Mouse (Mus musculus) MEL (cell line): Measurements from ENCODE around the gene Ssc5d. TPM values are rescaled to one million over a fixed set of nuclear protein-coding genes. Genes with fewer than 3 reads are reported as not detected.

ENCODE experiments used
- DNase-seq: peaks from one replicate; pipeline ENCODE4 v3.0.0; 2011; ENCODE audit warnings: low read depth, low spot score
- H3K27ac ChIP-seq: 2 replicates; pipeline ENCODE4 v1.5.1; 2012; ENCODE audit warnings: low read depth, mild to moderate bottlenecking, control low read depth, low read length, moderate library complexity; ENCODE audit not compliant: control insufficient read depth
- H3K27me3 ChIP-seq, 2 experiments: fragments of 150-350 bp in 1 of 2; sonication (generic) in 1 of 2; 2 replicates each; pipeline ENCODE4 v1.6.1; 2012; ENCODE audit warnings: low read length in 2 of 2, mild to moderate bottlenecking in 2 of 2, improper control_type of control experiment in 1 of 2, moderate library complexity in 1 of 2; ENCODE audit not compliant: insufficient read depth in 2 of 2, control insufficient read depth in 1 of 2
- H3K36me3 ChIP-seq, 2 experiments: 2 replicates each; pipeline ENCODE4 v1.6.1; 2012 to 2014; ENCODE audit warnings: low read length in 2 of 2, improper control_type of control experiment in 1 of 2, inconsistent platforms in 1 of 2, mild to moderate bottlenecking in 1 of 2; ENCODE audit not compliant: insufficient read depth in 2 of 2, control insufficient read depth in 1 of 2
- H3K4me1 ChIP-seq, 2 experiments: fragments of 150-350 bp in 1 of 2; sonication (generic) in 1 of 2; 2 replicates each; pipeline ENCODE4 v1.6.1; 2012; ENCODE audit warnings: low read length in 2 of 2, improper control_type of control experiment in 1 of 2, mild to moderate bottlenecking in 1 of 2; ENCODE audit not compliant: insufficient read depth in 2 of 2, control insufficient read depth in 1 of 2
- H3K4me3 ChIP-seq, 2 experiments: fragments of 150-350 bp in 1 of 2; sonication (generic) in 1 of 2; 2 replicates each; pipeline ENCODE4 v1.5.1; 2012; ENCODE audit warnings: low read depth in 2 of 2, low read length in 2 of 2, mild to moderate bottlenecking in 2 of 2, moderate library complexity in 2 of 2, control low read depth in 1 of 2, improper control_type of control experiment in 1 of 2; ENCODE audit not compliant: control insufficient read depth in 1 of 2, insufficient read depth in 1 of 2
- H3K79me2 ChIP-seq: 2 replicates; pipeline ENCODE4 v1.6.1; 2012; ENCODE audit warnings: mild to moderate bottlenecking, low read length, moderate library complexity; ENCODE audit not compliant: control insufficient read depth, poor library complexity, insufficient read depth
- H3K9ac ChIP-seq: 2 replicates; pipeline ENCODE4 v1.6.1; 2012; ENCODE audit warnings: low read depth, mild to moderate bottlenecking, control low read depth, low read length, moderate library complexity; ENCODE audit not compliant: control insufficient read depth, poor library complexity, severe bottlenecking
- H3K9me3 ChIP-seq: fragments of 150-350 bp; sonication (generic); replicated peaks from 2 replicates; pipeline ENCODE4 v1.6.1; 2012; ENCODE audit warnings: mild to moderate bottlenecking, low read length, improper control_type of control experiment, moderate library complexity; ENCODE audit not compliant: insufficient read depth
- BHLHE40 ChIP-seq: IDR thresholded peaks from 2 replicates; pipeline ENCODE4 v1.6.1; 2012; ENCODE audit warnings: low read depth, mild to moderate bottlenecking, inconsistent platforms, low read length, improper control_type of control experiment, borderline replicate concordance
- CHD1 ChIP-seq: IDR thresholded peaks from 2 replicates; pipeline ENCODE4 v1.6.1; 2012; ENCODE audit warnings: low read depth, mild to moderate bottlenecking, inconsistent platforms, low read length, improper control_type of control experiment
- CHD2 ChIP-seq: IDR thresholded peaks from 2 replicates; pipeline ENCODE4 v1.6.1; 2011; ENCODE audit warnings: low read length, improper control_type of control experiment
- ELF1 ChIP-seq: IDR thresholded peaks from 2 replicates; pipeline ENCODE4 v1.6.1; 2014; ENCODE audit warnings: low read depth, mild to moderate bottlenecking, inconsistent platforms, low read length, improper control_type of control experiment, moderate library complexity
- EP300 ChIP-seq, 2 experiments: IDR thresholded peaks; 2 replicates each; pipeline ENCODE4 v1.6.1; 2011; ENCODE audit warnings: improper control_type of control experiment in 2 of 2, low read length in 2 of 2, low read depth in 1 of 2, mild to moderate bottlenecking in 1 of 2
- ETS1 ChIP-seq: IDR thresholded peaks from 2 replicates; pipeline ENCODE4 v1.6.1; 2012; ENCODE audit warnings: low read depth, mild to moderate bottlenecking, inconsistent platforms, low read length, improper control_type of control experiment, moderate library complexity
- GABPA ChIP-seq: IDR thresholded peaks from 2 replicates; pipeline ENCODE4 v1.6.1; 2012; ENCODE audit warnings: low read depth, mild to moderate bottlenecking, inconsistent platforms, low read length, improper control_type of control experiment, moderate library complexity
- GATA1 ChIP-seq: IDR thresholded peaks from 2 replicates; pipeline ENCODE4 v1.6.1; 2011; ENCODE audit warnings: low read depth, low read length, improper control_type of control experiment
- HCFC1 ChIP-seq: IDR thresholded peaks from 2 replicates; pipeline ENCODE4 v1.6.1; 2012; ENCODE audit warnings: low read depth, mild to moderate bottlenecking, inconsistent platforms, low read length, improper control_type of control experiment, moderate library complexity
- JUND ChIP-seq: IDR thresholded peaks from 2 replicates; pipeline ENCODE4 v1.6.1; 2011; ENCODE audit warnings: low read depth, mild to moderate bottlenecking, improper control_type of control experiment, low read length
- MAFK ChIP-seq: IDR thresholded peaks from 2 replicates; pipeline ENCODE4 v1.6.1; 2011; ENCODE audit warnings: low read depth, mild to moderate bottlenecking, low read length, improper control_type of control experiment, borderline replicate concordance
- MAX ChIP-seq: IDR thresholded peaks from 2 replicates; pipeline ENCODE4 v1.6.1; 2011; ENCODE audit warnings: low read length, improper control_type of control experiment
- MAZ ChIP-seq: IDR thresholded peaks from 2 replicates; pipeline ENCODE4 v1.6.1; 2012; ENCODE audit warnings: low read depth, mild to moderate bottlenecking, inconsistent platforms, low read length, improper control_type of control experiment
- MEF2A ChIP-seq: IDR thresholded peaks from 2 replicates; pipeline ENCODE4 v1.6.1; 2014; ENCODE audit warnings: low read depth, mild to moderate bottlenecking, inconsistent platforms, low read length, improper control_type of control experiment; ENCODE audit not compliant: poor library complexity, insufficient replicate concordance, severe bottlenecking; ENCODE audit errors: extremely low read depth
- MXI1 ChIP-seq: IDR thresholded peaks from 2 replicates; pipeline ENCODE4 v1.6.1; 2011; ENCODE audit warnings: mild to moderate bottlenecking, low read depth, low read length, improper control_type of control experiment
- NRF1 ChIP-seq: IDR thresholded peaks from 2 replicates; pipeline ENCODE4 v1.6.1; 2014; ENCODE audit warnings: low read depth, mild to moderate bottlenecking, inconsistent platforms, low read length, improper control_type of control experiment, moderate library complexity; ENCODE audit not compliant: poor library complexity, insufficient read depth, severe bottlenecking
- POLR2A ChIP-seq, 2 experiments: IDR thresholded peaks; 2 replicates each; pipeline ENCODE4 v1.6.1; 2011 to 2012; ENCODE audit warnings: low read length in 2 of 2, mild to moderate bottlenecking in 2 of 2, control low read depth in 1 of 2, improper control_type of control experiment in 1 of 2, low read depth in 1 of 2, moderate library complexity in 1 of 2; ENCODE audit not compliant: control insufficient read depth in 1 of 2, insufficient read depth in 1 of 2, poor library complexity in 1 of 2
- POLR2AphosphoS2 ChIP-seq: IDR thresholded peaks from 2 replicates; pipeline ENCODE4 v1.6.1; 2011; ENCODE audit warnings: low read length, improper control_type of control experiment
- POLR2AphosphoS5 ChIP-seq: IDR thresholded peaks from 2 replicates; pipeline ENCODE4 v1.6.1; 2012; ENCODE audit warnings: low read depth, borderline replicate concordance, mild to moderate bottlenecking, inconsistent platforms, low read length, moderate library complexity, mixed read lengths
- SIN3A ChIP-seq: IDR thresholded peaks from 2 replicates; pipeline ENCODE4 v1.6.1; 2012; ENCODE audit warnings: low read length, improper control_type of control experiment, inconsistent platforms
- TBP ChIP-seq: IDR thresholded peaks from 2 replicates; pipeline ENCODE4 v1.8.0; 2011; ENCODE audit warnings: low read depth, low read length, improper control_type of control experiment
- USF1 ChIP-seq: IDR thresholded peaks from 2 replicates; pipeline ENCODE4 v1.6.1; 2014; ENCODE audit warnings: low read depth, mild to moderate bottlenecking, inconsistent platforms, low read length, improper control_type of control experiment, moderate library complexity
- USF2 ChIP-seq, 2 experiments: IDR thresholded peaks; 2 replicates each; pipeline ENCODE4 v1.6.1; 2011 to 2012; ENCODE audit warnings: improper control_type of control experiment in 2 of 2, low read length in 2 of 2, borderline replicate concordance in 1 of 2, inconsistent platforms in 1 of 2, low read depth in 1 of 2, mild to moderate bottlenecking in 1 of 2; ENCODE audit not compliant: insufficient read depth in 1 of 2
- ZC3H11A ChIP-seq: IDR thresholded peaks from 2 replicates; pipeline ENCODE4 v1.6.1; 2012; ENCODE audit warnings: low read depth, mild to moderate bottlenecking, inconsistent platforms, low read length, improper control_type of control experiment
- ZKSCAN1 ChIP-seq: IDR thresholded peaks from 2 replicates; pipeline ENCODE4 v1.6.1; 2012; ENCODE audit warnings: low read depth, mild to moderate bottlenecking, inconsistent platforms, low read length, improper control_type of control experiment, moderate library complexity
- ZMIZ1 ChIP-seq: IDR thresholded peaks from 2 replicates; pipeline ENCODE4 v1.6.1; 2012; ENCODE audit warnings: low read depth, mild to moderate bottlenecking, inconsistent platforms, low read length, improper control_type of control experiment, moderate library complexity
- ZNF384 ChIP-seq: IDR thresholded peaks from 2 replicates; pipeline ENCODE4 v1.6.1; 2012; ENCODE audit warnings: low read depth, mild to moderate bottlenecking, inconsistent platforms, low read length, improper control_type of control experiment
- polyA plus RNA-seq, 2 experiments: library from polyadenylated mRNA; stranded (reverse) in 1 of 2; unstranded in 1 of 2; fragments of >175 nt in 1 of 2; fragments of >200 nt in 1 of 2; gene quantifications; 2 replicates each; pipeline versions ENCODE4 v1.2.1 to v1.2.4; 2012; ENCODE audit warnings: low replicate concordance in 2 of 2, low read depth in 1 of 2; ENCODE audit not compliant: insufficient read length in 2 of 2, insufficient read depth in 1 of 2, missing spikeins in 1 of 2
- total RNA-seq: library from RNA; depleted of rRNA; stranded (reverse); fragments of 300-350 nt; gene quantifications from 2 replicates; pipeline ENCODE4 v1.2.3, GENCODE M21; 2012; rRNA removed

The Ssc5d gene
- 0.04 TPM in 1 of 2 replicates, not detected in the other for total RNA-seq
- polyA plus RNA-seq = under 1 TPM in 1 of 2 experiments, not detected in 1; 0.17 TPM

DNA sequence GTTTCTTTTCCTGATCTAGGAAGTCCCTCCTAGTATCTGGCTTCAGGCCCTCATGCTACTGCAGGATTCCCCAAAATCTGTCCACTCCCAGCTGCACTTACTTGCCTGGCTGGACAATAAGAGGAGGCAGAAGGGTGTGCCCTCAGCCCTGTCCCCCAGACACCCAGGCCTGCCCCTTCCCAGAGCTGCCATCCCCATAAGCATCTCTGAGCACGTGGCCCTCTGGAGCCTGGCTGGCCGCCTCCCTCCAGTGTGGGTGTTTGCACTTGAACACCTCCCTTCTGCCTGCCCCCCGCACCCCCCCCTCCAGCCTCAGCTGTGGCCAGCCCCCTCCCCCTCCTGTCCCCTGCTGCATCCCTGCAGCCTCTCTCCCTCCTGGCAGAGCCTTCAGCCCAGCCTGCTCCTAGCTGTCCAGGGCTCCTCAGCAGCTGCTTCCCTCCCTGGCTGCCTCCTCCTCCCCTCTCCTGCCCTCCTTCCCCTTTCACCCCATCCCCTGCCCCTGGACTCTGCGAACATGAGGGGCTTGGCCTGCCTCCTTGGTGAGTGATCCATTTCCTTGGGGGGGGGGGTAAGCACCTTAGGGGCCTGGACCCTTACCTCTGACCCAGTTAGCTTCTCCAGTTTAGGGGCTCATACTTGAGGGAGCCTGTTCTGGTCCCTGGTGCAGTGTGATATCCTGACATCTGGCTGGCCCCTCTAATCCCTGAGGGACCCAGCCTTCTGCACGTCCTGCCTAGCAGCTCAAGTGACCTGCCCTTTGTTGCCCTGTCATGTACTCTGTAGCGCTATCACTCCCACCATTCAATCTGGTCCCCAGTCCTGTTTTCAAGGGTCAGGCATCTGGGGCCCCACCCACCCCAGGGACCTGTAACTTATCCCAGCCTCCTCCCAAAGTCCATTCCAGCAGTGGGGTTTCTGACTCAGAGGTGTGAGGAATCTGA is at the start of gene Ssc5d:
Ssc5d (plus strand) TSS at position 345 of the 941 bp plus-strand sequence.
- no peak within 1 kb of the TSS for H3K4me3 ChIP-seq
- no peak for TF ChIP-seq ETS1
- no peak for TF ChIP-seq JUND
- TF ChIP-seq ELF1 = no peak
- no peak for TF ChIP-seq POLR2AphosphoS5
- no peak for TF ChIP-seq ZMIZ1
- TF ChIP-seq TBP = no peak
- no peak for TF ChIP-seq MXI1
- TF ChIP-seq BHLHE40 = no peak
- TF ChIP-seq ZKSCAN1 = no peak
- no peak for TF ChIP-seq ZNF384
- TF ChIP-seq GATA1 = no peak
- no peak for TF ChIP-seq MAFK
- no peak for TF ChIP-seq CHD2
- TF ChIP-seq HCFC1 = no peak
- TF ChIP-seq, all 39 proteins: peak for 0
- Histone ChIP-seq H3K79me2 (no peaks in the 10 kb centered on the region), H3K27ac (no peak within 1 kb of the TSS), H3K27me3 (no peaks in the 10 kb centered on the region; a peak in 2 of 4 replicates), H3K4me1 (no peaks in the 10 kb centered on the region), H3K9ac (no peak within 1 kb of the TSS), H3K9me3 (no peaks in the 10 kb centered on the region), H3K36me3 (no peaks in the 10 kb centered on the region)
- DNase-seq = no peak

GRCm38 (mm10) chr7:4876753-4877221 is 48.8 kb upstream of the Ssc5d start, which contains the start of gene Isoc2a:
Gene Isoc2a, plus strand, starts transcription at chr7:4877153.
- Histone ChIP-seq H3K4me1 (no peaks in the 10 kb centered on the region; a peak in 2 of 4 replicates), H3K27ac (peak within 1 kb of the TSS; percentile 36; the same call in 1 of the 2 replicates), H3K9ac (peak within 1 kb of the TSS; percentile 74), H3K27me3 (no peaks in the 10 kb centered on the region), H3K79me2 (peaks cover 4% of the 10 kb centered on the region; the same call in 1 of the 2 replicates), H3K9me3 (no peaks in the 10 kb centered on the region), H3K36me3 (no peaks in the 10 kb centered on the region), H3K4me3 (peak within 1 kb of the TSS; percentile 51 to 90)
- DNase-seq = peak; percentile 98
- TF ChIP-seq MAZ (no peak), MXI1 (peak; percentile 89), GABPA (no peak), POLR2A (IDR thresholded peaks at IDR 0.05; ENCODE audit: control insufficient read depth in 1 of 2, insufficient read depth in 1 of 2, low read depth in 1 of 2, low read length in 2 of 2, poor library complexity in 1 of 2) (peak; percentile 56 to 85), ZMIZ1 (peak; percentile 76), CHD1 (no peak), BHLHE40 (no peak), ETS1 (no peak), POLR2AphosphoS2 (no peak), HCFC1 (peak; percentile 64; the same call in 1 of the 2 replicates), USF1 (peak; percentile 68), MEF2A (no peak), ZC3H11A (no peak), EP300 (IDR thresholded peaks at IDR 0.05; ENCODE audit: low read depth in 1 of 2, low read length in 2 of 2) (peak; percentile 42 to 52; a peak in 1 of 4 replicates), USF2 (IDR thresholded peaks at IDR 0.05; ENCODE audit: borderline replicate concordance in 1 of 2, insufficient read depth in 1 of 2, low read depth in 1 of 2, low read length in 2 of 2) (no peak), ZNF384 (no peak), MAX (peak; percentile 84), TBP (peak; percentile 74), SIN3A (peak; percentile 85), NRF1 (no peak), GATA1 (peak; percentile 79)
